Mouse (Mus musculus): ENCODE measurements around the gene Ndst4.

DNA sequence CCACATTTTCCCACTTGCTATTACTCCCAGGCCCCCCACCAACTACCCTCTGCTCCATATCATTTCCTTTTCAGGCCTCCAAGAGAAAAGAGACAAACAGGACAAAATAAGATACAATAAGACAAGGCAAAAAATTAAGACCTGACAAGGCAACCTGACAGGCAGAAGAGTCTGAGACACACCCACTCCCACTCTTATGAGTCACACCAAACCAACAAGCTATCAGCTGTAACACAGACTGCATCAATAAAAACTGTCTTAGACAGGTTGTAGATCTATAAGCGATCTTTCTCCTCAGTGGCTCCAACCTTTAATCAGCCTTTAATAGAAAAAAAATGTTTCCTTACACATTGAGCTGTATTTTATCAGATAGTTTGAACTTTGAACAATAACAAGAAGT, 280.7 kb downstream of the Ndst4 start:
- TF ChIP-seq CTCF (IDR thresholded peaks at IDR 0.05; ENCODE audit: low read depth) (no peak), EP300 (IDR thresholded peaks at IDR 0.05; ENCODE audit: low read depth) (no peak)
